In the genomic region with DNA sequence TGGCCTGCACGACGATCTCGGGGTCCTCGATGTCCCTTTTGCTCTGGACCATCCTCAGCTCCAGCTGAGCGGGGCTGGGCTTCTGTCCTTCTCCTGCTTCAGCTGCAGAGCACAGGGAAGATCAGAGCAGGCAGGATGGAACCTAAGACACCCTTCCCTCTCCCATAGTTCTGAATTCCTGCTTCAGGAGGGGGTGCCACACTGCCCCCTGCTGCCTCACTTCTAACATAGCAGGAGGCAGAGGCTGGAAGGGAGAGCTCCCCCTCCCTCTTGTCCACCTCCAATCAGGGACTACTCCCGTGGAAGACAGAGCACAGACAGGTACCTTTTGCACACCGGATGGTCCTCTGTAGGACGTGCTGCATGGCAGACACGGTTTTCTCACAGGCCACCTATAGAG, we compare ENCODE assay signal across 8 mouse cellular contexts. TPM values are rescaled to one million over a fixed set of nuclear protein-coding genes. Genes with fewer than 3 reads are reported as not detected.
DNase-seq lines count a peak whose midpoint lies in the region; ATAC-seq and TF ChIP-seq lines count a peak whose summit lies in the region.

No protein-coding gene starts in this region.

- TF ChIP-seq POLR2A in olfactory bulb, adult 2 months (IDR thresholded peaks at IDR 0.05; ENCODE audit: insufficient read depth, low read depth, low read length), result no peak

- H3K4me3 ChIP-seq in heart, postnatal 0 days (ENCODE audit: low read depth, low read length), result no peak overlapping the region
- H3K4me3 ChIP-seq in olfactory bulb, adult 2 months (ENCODE audit: insufficient read depth, low read depth, low read length), result no peak overlapping the region

- peaks cover 8% of the 10 kb centered on the region for H3K36me3 ChIP-seq in heart, postnatal 0 days (replicated peaks; ENCODE audit: control insufficient read depth, insufficient read depth, low read length)

- no peak for TF ChIP-seq EP300 in heart, postnatal 0 days (IDR thresholded peaks at IDR 0.05; ENCODE audit: low read depth)

- H3K4me1 ChIP-seq in heart, postnatal 0 days (ENCODE audit: control insufficient read depth, insufficient read depth), result no peaks in the 10 kb centered on the region
- H3K4me1 ChIP-seq in olfactory bulb, adult 2 months (ENCODE audit: control insufficient read depth, insufficient read depth, low read length), result peaks cover 3% of the 10 kb centered on the region; the same call in 1 of the 2 replicates

- H3K27me3 ChIP-seq in heart, postnatal 0 days (ENCODE audit: control insufficient read depth, insufficient read depth, low read length), result no peaks in the 10 kb centered on the region

- no peak for ATAC-seq in heart, postnatal 0 days (ENCODE audit: insufficient read depth, low read depth)
- ATAC-seq in common myeloid progenitor, adult 5-6 weeks (replicated peaks; ENCODE audit: low read depth, poor library complexity, severe bottlenecking), result peak; percentile 45; the same call in 1 of the 2 replicates

- DNase-seq in heart, postnatal 0 days (ENCODE audit: low spot score), result no peak
- no peak for DNase-seq in heart, adult 9 months (ENCODE audit: low spot score in 2 of 2)
- DNase-seq in right cerebral cortex, adult 18-20 months, result peak; percentile 35
- no peak for DNase-seq in right cerebral cortex, postnatal 36 days (ENCODE audit: low spot score in 2 of 2)
- no peak for DNase-seq in cerebellum, adult 8-10 months
- DNase-seq in gastrocnemius, postnatal 36 days, result no peak

- 70% methylated on average over 9 of the region's 9 CpGs for WGBS in heart, postnatal 0 days
- 65% methylated on average over 9 of the region's 9 CpGs for whole genome bisulfite sequencing in olfactory bulb, adult 2 months

- no peak overlapping the region for H3K4me2 ChIP-seq in heart, postnatal 0 days (ENCODE audit: low read depth, low read length)

- intact Hi-C loops in gastrocnemius, postnatal 36 days (cut with DNase I), result no loop called here

- H3K9ac ChIP-seq in heart, postnatal 0 days (replicated peaks; ENCODE audit: low read depth, low read length), result no peak overlapping the region

- H3K27ac ChIP-seq in heart, postnatal 0 days (ENCODE audit: low read depth), result no peak overlapping the region
- no peak overlapping the region for H3K27ac ChIP-seq in olfactory bulb, adult 2 months (ENCODE audit: insufficient read depth, low read depth, low read length)

- TF ChIP-seq CTCF in heart, postnatal 0 days (IDR thresholded peaks at IDR 0.05; ENCODE audit: low read depth), result peak; percentile 61
- peak; percentile 61; the same call in 1 of the 2 replicates for TF ChIP-seq CTCF in olfactory bulb, adult 2 months (IDR thresholded peaks at IDR 0.05; ENCODE audit: insufficient read depth, low read depth, low read length)

- H3K9me3 ChIP-seq in heart, postnatal 0 days (replicated peaks; ENCODE audit: control insufficient read depth, low read length), result no peaks in the 10 kb centered on the region

RNA-seq across cellular contexts. Expression of a gene that starts 15.3 kb away (rescaled TPM):
- 21.8 and 99.5 TPM in 2 replicates for total RNA-seq in heart, postnatal 0 days (2014; rRNA removed; ENCODE audit: low replicate concordance)
- 149 and 153 TPM in 2 replicates for polyA plus RNA-seq in heart, postnatal 0 days (2015; fragmentation: Nextera tagmentation; extraction: Ambion mirVana)
- total RNA-seq in common myeloid progenitor, adult 5-6 weeks (2017), result 41.8 and 47.5 TPM in 2 replicates
- polyA plus RNA-seq in olfactory bulb, adult 2 months (2012; ENCODE audit: insufficient read depth, insufficient read length, low replicate concordance, missing spikeins), result 1,067 TPM in 1 of 2 replicates, not detected in the other
- 10 to 100 TPM; 13.6 to 13.8 TPM for total RNA-seq in gastrocnemius, postnatal 36 days (2021)

RNA-seq across cellular contexts. Expression of a gene that starts 24.0 kb away (rescaled TPM):
- total RNA-seq in heart, postnatal 0 days (2014; rRNA removed; ENCODE audit: low replicate concordance), result 3.7 and 4.5 TPM in 2 replicates
- polyA plus RNA-seq in heart, postnatal 0 days (2015; fragmentation: Nextera tagmentation; extraction: Ambion mirVana), result 3.8 and 4.6 TPM in 2 replicates
- total RNA-seq in common myeloid progenitor, adult 5-6 weeks (2017), result 12.3 and 16.7 TPM in 2 replicates
- polyA plus RNA-seq in olfactory bulb, adult 2 months (2012; ENCODE audit: insufficient read depth, insufficient read length, low replicate concordance, missing spikeins), result not detected in 2 replicates
- 1 to 10 TPM; 5.1 to 6.6 TPM for total RNA-seq in gastrocnemius, postnatal 36 days (2021)

RNA-seq across cellular contexts. Expression of a gene that starts 28.0 kb away (rescaled TPM):
- 86.6 and 119 TPM in 2 replicates for total RNA-seq in heart, postnatal 0 days (2014; rRNA removed; ENCODE audit: low replicate concordance)
- 169 and 177 TPM in 2 replicates for polyA plus RNA-seq in heart, postnatal 0 days (2015; fragmentation: Nextera tagmentation; extraction: Ambion mirVana)
- 393 and 414 TPM in 2 replicates for total RNA-seq in common myeloid progenitor, adult 5-6 weeks (2017)
- 444 TPM in 1 of 2 replicates, not detected in the other for polyA plus RNA-seq in olfactory bulb, adult 2 months (2012; ENCODE audit: insufficient read depth, insufficient read length, low replicate concordance, missing spikeins)
- total RNA-seq in gastrocnemius, postnatal 36 days (2021), result 10 to 100 TPM; 53.3 to 63.7 TPM
